Mouse (Mus musculus): Measurements from ENCODE around the gene Etv6. TPM values are rescaled to one million over a fixed set of nuclear protein-coding genes. Genes with fewer than 3 reads are reported as not detected.

Gene Etv6
- polyA plus RNA-seq, 2 experiments: 13.9 to 16.5 TPM

- no peak for TF ChIP-seq POLR2A (IDR thresholded peaks at IDR 0.05; ENCODE audit: borderline replicate concordance, extremely low read depth, insufficient read depth, insufficient read length)
- H3K9ac ChIP-seq (ENCODE audit: low read depth, low read length, severe bottlenecking): no peak overlapping the region
- H3K36me3 ChIP-seq (ENCODE audit: control insufficient read depth, insufficient read depth, low read length): 0 out of 2 replicates have a peak, but pooled peaks cover 2% of the 10 kb centered on the region
- H3K4me1 ChIP-seq (ENCODE audit: control insufficient read depth, insufficient read depth, low read length): peaks cover 12% of the 10 kb centered on the region
- no peak overlapping the region for H3K4me2 ChIP-seq (replicated peaks; ENCODE audit: low read depth, low read length, severe bottlenecking)
- 85% methylated on average over 7 of the region's 7 CpGs for WGBS
- DNase-seq (ENCODE audit: low spot score) (no peak), ATAC-seq (ENCODE audit: low FRiP score, low read depth) (no peak)
- H3K9me3 ChIP-seq (ENCODE audit: control insufficient read depth, low read length): no peaks in the 10 kb centered on the region
- H3K4me3 ChIP-seq (replicated peaks; ENCODE audit: low read length): no peak overlapping the region
- no peak overlapping the region for H3K27ac ChIP-seq (replicated peaks; ENCODE audit: low read depth, low read length)
- H3K27me3 ChIP-seq (ENCODE audit: control insufficient read depth, insufficient read depth, low read length): no peaks in the 10 kb centered on the region
These were observed 88.0 kb downstream of the Etv6 start for GRCm38 (mm10) chr6:134123474-134123873.

DNA sequence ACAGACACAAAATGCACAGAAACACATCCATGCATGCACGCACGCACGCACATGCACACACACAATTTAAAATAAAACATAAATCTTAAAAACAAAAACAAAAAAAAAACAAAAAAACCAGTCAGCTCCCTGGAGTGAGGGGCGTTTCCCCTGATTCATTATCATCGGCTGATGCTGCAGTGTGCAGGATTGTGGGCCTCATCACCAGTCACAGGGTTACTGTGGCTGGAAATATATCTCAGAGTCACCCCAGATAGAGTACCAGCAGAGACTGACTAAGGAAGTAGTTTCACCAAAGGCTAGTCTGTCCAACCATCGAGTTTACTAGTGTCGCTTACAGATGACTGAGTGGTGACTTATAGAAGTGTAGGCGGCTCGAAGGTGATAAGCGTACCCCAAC lies 88.8 kb downstream of the Etv6 start:
- no peak overlapping the region for H3K27ac ChIP-seq (replicated peaks; ENCODE audit: low read depth, low read length)
- H3K4me3 ChIP-seq (replicated peaks; ENCODE audit: low read length): no peak overlapping the region
- DNase-seq (ENCODE audit: low spot score) (no peak), ATAC-seq (ENCODE audit: low FRiP score, low read depth) (no peak)
- H3K9ac ChIP-seq (ENCODE audit: low read depth, low read length, severe bottlenecking): no peak overlapping the region
- H3K27me3 ChIP-seq (ENCODE audit: control insufficient read depth, insufficient read depth, low read length): no peaks in the 10 kb centered on the region
- H3K36me3 ChIP-seq (ENCODE audit: control insufficient read depth, insufficient read depth, low read length): peaks cover 5% of the 10 kb centered on the region; the same call in 1 of the 2 replicates
- WGBS: 92% methylated on average over 10 of the region's 10 CpGs
- TF ChIP-seq POLR2A (IDR thresholded peaks at IDR 0.05; ENCODE audit: borderline replicate concordance, extremely low read depth, insufficient read depth, insufficient read length): no peak
- no peaks in the 10 kb centered on the region for H3K9me3 ChIP-seq (ENCODE audit: control insufficient read depth, low read length)
- peaks cover 6% of the 10 kb centered on the region for H3K4me1 ChIP-seq (ENCODE audit: control insufficient read depth, insufficient read depth, low read length)
- H3K4me2 ChIP-seq (replicated peaks; ENCODE audit: low read depth, low read length, severe bottlenecking): no peak overlapping the region

DNA sequence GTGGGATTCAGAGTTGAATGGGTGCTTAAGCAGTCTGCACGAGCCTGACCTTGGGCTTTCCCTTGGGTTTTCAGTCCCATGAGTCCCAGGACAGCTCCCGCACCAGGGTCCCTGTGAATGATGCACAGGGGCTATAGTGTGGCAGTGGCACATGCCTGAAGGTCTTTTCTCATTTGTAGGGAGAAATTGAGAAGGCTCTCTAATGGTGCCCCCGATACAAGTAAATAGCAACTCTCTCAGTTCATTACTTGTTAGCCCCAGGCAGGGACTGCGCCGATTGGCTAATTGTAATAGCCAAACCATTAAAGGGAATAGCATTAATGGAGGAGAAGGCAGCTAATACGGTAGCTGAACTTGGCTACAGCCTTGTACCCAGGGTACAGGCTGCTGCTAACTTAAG lies 92.5 kb downstream of the Etv6 start:
- no peak overlapping the region for H3K4me2 ChIP-seq (replicated peaks; ENCODE audit: low read depth, low read length, severe bottlenecking)
- 40% methylated on average over 6 of the region's 6 CpGs for WGBS
- no peak overlapping the region for H3K4me3 ChIP-seq (replicated peaks; ENCODE audit: low read length)
- no peaks in the 10 kb centered on the region for H3K27me3 ChIP-seq (ENCODE audit: control insufficient read depth, insufficient read depth, low read length)
- H3K27ac ChIP-seq (replicated peaks; ENCODE audit: low read depth, low read length): no peak overlapping the region
- no peak overlapping the region for H3K9ac ChIP-seq (ENCODE audit: low read depth, low read length, severe bottlenecking)
- no peak for TF ChIP-seq POLR2A (IDR thresholded peaks at IDR 0.05; ENCODE audit: borderline replicate concordance, extremely low read depth, insufficient read depth, insufficient read length)
- H3K4me1 ChIP-seq (ENCODE audit: control insufficient read depth, insufficient read depth, low read length): no peaks in the 10 kb centered on the region
- DNase-seq (ENCODE audit: low spot score) (no peak), ATAC-seq (ENCODE audit: low FRiP score, low read depth) (no peak)
- H3K36me3 ChIP-seq (ENCODE audit: control insufficient read depth, insufficient read depth, low read length): peaks cover 8% of the 10 kb centered on the region; the same call in 1 of the 2 replicates
- H3K9me3 ChIP-seq (ENCODE audit: control insufficient read depth, low read length): no peaks in the 10 kb centered on the region

DNA sequence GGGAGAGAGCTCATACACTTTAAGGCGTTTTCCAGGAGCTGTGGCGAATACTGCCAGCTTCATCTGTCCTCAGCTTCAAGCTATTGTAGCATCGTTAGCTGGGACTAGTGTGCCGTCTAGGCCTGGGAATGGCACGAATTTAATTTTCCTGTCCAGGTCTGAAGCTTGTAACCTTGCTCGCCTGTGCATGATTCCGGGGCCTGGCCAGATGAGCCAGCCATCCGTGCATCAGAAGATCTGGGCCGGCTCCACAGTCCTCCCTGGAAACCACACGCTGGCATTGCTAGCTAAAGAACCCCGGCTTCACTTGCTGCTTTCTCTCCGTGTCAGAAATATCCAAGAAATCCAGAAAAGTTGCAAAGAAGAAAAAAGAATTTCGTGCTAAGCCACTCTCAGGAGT lies 93.1 kb downstream of the Etv6 start:
- ATAC-seq (ENCODE audit: low FRiP score, low read depth): no peak
- no peak overlapping the region for H3K4me2 ChIP-seq (replicated peaks; ENCODE audit: low read depth, low read length, severe bottlenecking)
- DNase-seq (ENCODE audit: low spot score): no peak
- no peak overlapping the region for H3K4me3 ChIP-seq (replicated peaks; ENCODE audit: low read length)
- no peak overlapping the region for H3K27ac ChIP-seq (replicated peaks; ENCODE audit: low read depth, low read length)
- WGBS: 60% methylated on average over 13 of the region's 13 CpGs
- peaks cover 6% of the 10 kb centered on the region; the same call in 1 of the 2 replicates for H3K36me3 ChIP-seq (ENCODE audit: control insufficient read depth, insufficient read depth, low read length)
- no peak for TF ChIP-seq POLR2A (IDR thresholded peaks at IDR 0.05; ENCODE audit: borderline replicate concordance, extremely low read depth, insufficient read depth, insufficient read length)
- H3K9me3 ChIP-seq (ENCODE audit: control insufficient read depth, low read length): no peaks in the 10 kb centered on the region
- H3K4me1 ChIP-seq (ENCODE audit: control insufficient read depth, insufficient read depth, low read length): no peaks in the 10 kb centered on the region
- no peaks in the 10 kb centered on the region for H3K27me3 ChIP-seq (ENCODE audit: control insufficient read depth, insufficient read depth, low read length)
- no peak overlapping the region for H3K9ac ChIP-seq (ENCODE audit: low read depth, low read length, severe bottlenecking)

- no peak overlapping the region for H3K9ac ChIP-seq (ENCODE audit: low read depth, low read length, severe bottlenecking)
- TF ChIP-seq POLR2A (IDR thresholded peaks at IDR 0.05; ENCODE audit: borderline replicate concordance, extremely low read depth, insufficient read depth, insufficient read length): no peak
- H3K9me3 ChIP-seq (ENCODE audit: control insufficient read depth, low read length): no peaks in the 10 kb centered on the region
- H3K4me3 ChIP-seq (replicated peaks; ENCODE audit: low read length): no peak overlapping the region
- no peaks in the 10 kb centered on the region for H3K4me1 ChIP-seq (ENCODE audit: control insufficient read depth, insufficient read depth, low read length)
- ATAC-seq (ENCODE audit: low FRiP score, low read depth) (no peak), DNase-seq (ENCODE audit: low spot score) (no peak)
- no peak overlapping the region for H3K4me2 ChIP-seq (replicated peaks; ENCODE audit: low read depth, low read length, severe bottlenecking)
- WGBS: 88% methylated on average over 7 of the region's 7 CpGs
- H3K27ac ChIP-seq (replicated peaks; ENCODE audit: low read depth, low read length): no peak overlapping the region
- H3K27me3 ChIP-seq (ENCODE audit: control insufficient read depth, insufficient read depth, low read length): no peaks in the 10 kb centered on the region
- peaks cover 6% of the 10 kb centered on the region; the same call in 1 of the 2 replicates for H3K36me3 ChIP-seq (ENCODE audit: control insufficient read depth, insufficient read depth, low read length)
These were observed 94.3 kb downstream of the Etv6 start for GRCm38 (mm10) chr6:134129848-134130247.

DNA sequence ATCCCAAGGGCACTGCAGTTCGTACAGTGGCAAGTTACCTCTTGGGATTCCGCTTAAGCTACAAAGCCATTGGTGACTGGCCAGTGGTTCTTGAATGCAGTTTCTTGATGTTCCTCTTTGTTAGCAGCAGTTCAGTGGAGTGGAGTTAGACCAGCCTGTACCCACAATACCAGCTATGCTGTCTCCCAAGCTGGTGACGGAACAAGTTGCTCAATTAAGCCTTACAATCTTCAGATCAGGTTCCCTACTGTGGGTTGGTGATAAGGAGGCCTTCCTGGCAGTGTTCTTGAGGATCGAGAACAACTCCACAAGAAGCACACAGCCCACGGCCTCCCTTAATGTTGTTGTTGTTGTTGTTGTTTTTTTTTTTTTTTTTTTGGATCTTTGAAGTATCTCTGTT lies 95.3 kb downstream of the Etv6 start:
- Histone ChIP-seq H3K27me3 (ENCODE audit: control insufficient read depth, insufficient read depth, low read length) (no peaks in the 10 kb centered on the region), H3K9ac (ENCODE audit: low read depth, low read length, severe bottlenecking) (no peak overlapping the region), H3K4me3 (replicated peaks; ENCODE audit: low read length) (no peak overlapping the region), H3K9me3 (ENCODE audit: control insufficient read depth, low read length) (no peaks in the 10 kb centered on the region), H3K4me1 (ENCODE audit: control insufficient read depth, insufficient read depth, low read length) (no peaks in the 10 kb centered on the region), H3K27ac (replicated peaks; ENCODE audit: low read depth, low read length) (no peak overlapping the region), H3K36me3 (ENCODE audit: control insufficient read depth, insufficient read depth, low read length) (peaks cover 6% of the 10 kb centered on the region; the same call in 1 of the 2 replicates), H3K4me2 (replicated peaks; ENCODE audit: low read depth, low read length, severe bottlenecking) (no peak overlapping the region)
- WGBS: 94% methylated on average over 5 of the region's 5 CpGs
- no peak for ATAC-seq (ENCODE audit: low FRiP score, low read depth)
- DNase-seq (ENCODE audit: low spot score): no peak
- TF ChIP-seq POLR2A (IDR thresholded peaks at IDR 0.05; ENCODE audit: borderline replicate concordance, extremely low read depth, insufficient read depth, insufficient read length): no peak
